11 mouse cellular contexts compared by ENCODE assay signal in the genomic region with DNA sequence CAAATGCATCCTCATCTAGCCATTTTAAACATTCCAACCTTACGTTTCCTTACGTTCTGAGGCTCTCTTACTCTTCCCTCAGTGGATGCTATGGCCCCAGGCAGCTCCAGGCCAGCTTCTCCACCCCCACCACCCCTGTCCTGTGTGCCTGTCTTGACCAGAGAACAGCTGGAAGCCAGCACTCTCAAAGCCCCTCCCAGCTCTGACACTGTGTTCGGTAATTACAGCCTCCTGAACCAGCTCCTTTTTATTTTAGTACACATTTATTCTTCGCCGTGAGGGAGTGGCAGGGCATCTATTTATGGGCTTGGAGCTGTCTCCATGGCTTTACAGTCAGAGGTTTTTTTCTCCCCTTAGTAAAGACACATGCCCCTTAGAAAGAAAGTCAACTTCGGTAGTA.
DNase-seq lines count a peak whose midpoint lies in the region; ATAC-seq and TF ChIP-seq lines count a peak whose summit lies in the region.
"Had no signal": no experiment of that assay in that cellular context is flagged by ENCODE, and none has a peak within 500 bp of the region (broad histone marks: within the 10 kb centered on the region; RNA-seq: fewer than 3 reads in every experiment).

No protein-coding gene starts in this region.

- no peak overlapping the region for H3K9ac ChIP-seq in heart, embryonic 12.5 days
- no peak overlapping the region for H3K9ac ChIP-seq in lung, postnatal 0 days (replicated peaks; ENCODE audit: low read depth)
- no peak overlapping the region for H3K9ac ChIP-seq in heart, embryonic 14.5 days (ENCODE audit: low read length)
- no peak overlapping the region for H3K9ac ChIP-seq in stomach, embryonic 16.5 days (ENCODE audit: low read length)

- intact Hi-C loops in heart, postnatal 25 days (cut with DNase I), result no loop called here

- ATAC-seq in heart, embryonic 12.5 days (ENCODE audit: insufficient number of reproducible peaks, low FRiP score), result peak; percentile 19; the same call in 1 of the 2 replicates
- peak; percentile 37; the same call in 1 of the 2 replicates for ATAC-seq in lung, postnatal 0 days
- no peak for ATAC-seq in heart, embryonic 14.5 days (ENCODE audit: insufficient number of reproducible peaks, insufficient read depth, low FRiP score, low read depth)
- peak; percentile 65; the same call in 1 of the 2 replicates for ATAC-seq in stomach, embryonic 16.5 days (ENCODE audit: insufficient read depth, low FRiP score)
- ATAC-seq: activated CD4-positive, CD25-positive, alpha-beta regulatory T cell, adult 4 months had no signal

- peaks cover 34% of the 10 kb centered on the region for H3K4me1 ChIP-seq in heart, embryonic 12.5 days (replicated peaks)
- no peaks in the 10 kb centered on the region for H3K4me1 ChIP-seq in lung, postnatal 0 days (ENCODE audit: insufficient read depth, low read depth, low read length)
- peaks cover 21 to 40% of the 10 kb centered on the region in 2 experiments for H3K4me1 ChIP-seq in heart, embryonic 14.5 days (ENCODE audit: control insufficient read depth in 2 of 2, insufficient read depth in 2 of 2, low read length in 2 of 2)
- H3K4me1 ChIP-seq in stomach, embryonic 16.5 days (ENCODE audit: control insufficient read depth, insufficient read depth, low read length), result peaks cover 33% of the 10 kb centered on the region

- H3K27ac ChIP-seq in heart, embryonic 12.5 days (ENCODE audit: poor library complexity, severe bottlenecking), result peak overlapping the region; percentile 63
- no peak overlapping the region for H3K27ac ChIP-seq in lung, postnatal 0 days (ENCODE audit: low read length)
- peak overlapping the region; percentile 53 to 59 for H3K27ac ChIP-seq in heart, embryonic 14.5 days (replicated peaks in 1 of 2; ENCODE audit: control insufficient read depth in 1 of 2, insufficient read depth in 1 of 2, low read depth in 2 of 2, low read length in 2 of 2)
- peak overlapping the region; percentile 41; the same call in 1 of the 2 replicates for H3K27ac ChIP-seq in stomach, embryonic 16.5 days (ENCODE audit: low read length)
- H3K27ac ChIP-seq: hindbrain, embryonic 10.5 days had no signal

- no peak for TF ChIP-seq EP300 in lung, postnatal 0 days (IDR thresholded peaks at IDR 0.05)

- WGBS in heart, embryonic 12.5 days, result 49% methylated on average over 6 of the region's 6 CpGs
- 49% methylated on average over 6 of the region's 6 CpGs for WGBS in lung, postnatal 0 days
- 42% methylated on average over 6 of the region's 6 CpGs for WGBS in heart, embryonic 14.5 days
- 36% methylated on average over 6 of the region's 6 CpGs for WGBS in stomach, embryonic 16.5 days

- H3K27me3 ChIP-seq in heart, embryonic 12.5 days (replicated peaks), result no peaks in the 10 kb centered on the region
- H3K27me3 ChIP-seq in lung, postnatal 0 days (replicated peaks; ENCODE audit: insufficient read depth, low read length), result no peaks in the 10 kb centered on the region
- no peaks in the 10 kb centered on the region for H3K27me3 ChIP-seq in heart, embryonic 14.5 days (ENCODE audit: control insufficient read depth, insufficient read depth, low read length)
- H3K27me3 ChIP-seq in stomach, embryonic 16.5 days (ENCODE audit: control insufficient read depth, insufficient read depth, low read length), result no peaks in the 10 kb centered on the region

- no peak for DNase-seq in heart, postnatal 25 days (ENCODE audit: low spot score)
- DNase-seq in lung, postnatal 0 days (ENCODE audit: low spot score), result no peak
- DNase-seq in lung, postnatal 36 days, result no peak
- DNase-seq in cerebellum, adult 11-12 months, result no peak
- DNase-seq: layer of hippocampus, adult 9-11 months; liver had no signal

- H3K9me3 ChIP-seq in heart, embryonic 12.5 days (replicated peaks), result no peaks in the 10 kb centered on the region
- H3K9me3 ChIP-seq in lung, postnatal 0 days (ENCODE audit: low read length), result no peaks in the 10 kb centered on the region
- H3K9me3 ChIP-seq in heart, embryonic 14.5 days (ENCODE audit: control insufficient read depth, low read length), result no peaks in the 10 kb centered on the region
- H3K9me3 ChIP-seq in stomach, embryonic 16.5 days (replicated peaks; ENCODE audit: control insufficient read depth, low read length), result no peaks in the 10 kb centered on the region
- H3K9me3 ChIP-seq: hindbrain, embryonic 10.5 days had no signal

- TF ChIP-seq CTCF in lung, postnatal 0 days (IDR thresholded peaks at IDR 0.05), result no peak

- H3K4me3 ChIP-seq in heart, embryonic 12.5 days, result no peak overlapping the region
- H3K4me3 ChIP-seq in lung, postnatal 0 days (ENCODE audit: low read depth, low read length), result no peak overlapping the region
- no peak overlapping the region for H3K4me3 ChIP-seq in heart, embryonic 14.5 days (ENCODE audit: control insufficient read depth in 1 of 2, insufficient read depth in 1 of 2, low read depth in 1 of 2, low read length in 2 of 2)
- H3K4me3 ChIP-seq in stomach, embryonic 16.5 days (replicated peaks; ENCODE audit: low read length), result no peak overlapping the region
- H3K4me3 ChIP-seq: hindbrain, embryonic 10.5 days had no signal

- no peak overlapping the region for H3K4me2 ChIP-seq in heart, embryonic 12.5 days
- no peak overlapping the region for H3K4me2 ChIP-seq in lung, postnatal 0 days (replicated peaks; ENCODE audit: low read depth, low read length)
- H3K4me2 ChIP-seq in heart, embryonic 14.5 days (ENCODE audit: low read length), result no peak overlapping the region
- no peak overlapping the region for H3K4me2 ChIP-seq in stomach, embryonic 16.5 days (ENCODE audit: low read depth, low read length)

- peaks cover 57% of the 10 kb centered on the region for H3K36me3 ChIP-seq in heart, embryonic 12.5 days
- no peaks in the 10 kb centered on the region for H3K36me3 ChIP-seq in lung, postnatal 0 days (ENCODE audit: insufficient read depth, low read length)
- peaks cover 62% of the 10 kb centered on the region for H3K36me3 ChIP-seq in heart, embryonic 14.5 days (ENCODE audit: control insufficient read depth, insufficient read depth, low read length)
- no peaks in the 10 kb centered on the region for H3K36me3 ChIP-seq in stomach, embryonic 16.5 days (ENCODE audit: control insufficient read depth, insufficient read depth, low read length)
